Mouse (Mus musculus) T-cell, adult 66 days (primary cell): ENCODE data around the gene AI593442. TPM values are rescaled to one million over a fixed set of nuclear protein-coding genes. Genes with fewer than 3 reads are reported as not detected.

Experiments used
- total RNA-seq, 2 experiments: library from RNA; stranded (reverse); gene quantifications; 3 replicates in 1 of 2; 4 replicates in 1 of 2; pipeline ENCODE4 v1.2.4; 2023

The AI593442 gene
- not detected for total RNA-seq

GRCm38 (mm10) chr9:52679362-52679947 lies at the start of gene AI593442:
Gene AI593442, minus strand, starts transcription at chr9:52679780.

